Mouse (Mus musculus) kidney, embryonic 14.5 days (tissue): ENCODE results near the gene Tspyl1. TPM values are rescaled to one million over a fixed set of nuclear protein-coding genes. Genes with fewer than 3 reads are reported as not detected.

Source experiments
- ATAC-seq: fragments of 200-750 bp; cut with Nextera tagmentation; 2 replicates; pipeline ENCODE4 v1.8.0; 2017; ENCODE audit warnings: moderate number of reproducible peaks, mild to moderate bottlenecking, moderate TSS enrichment, moderate library complexity; ENCODE audit not compliant: low FRiP score, low TSS enrichment
- H3K27ac ChIP-seq: fragments of 300-500 bp; sonication (generic); 2 replicates; pipeline ENCODE4 v1.5.1; 2014; ENCODE audit warnings: low read depth, mild to moderate bottlenecking, low read length, moderate library complexity, mixed read lengths
- H3K27me3 ChIP-seq: fragments of 300-500 bp; sonication (generic); 2 replicates; pipeline ENCODE4 v1.6.1; 2014; ENCODE audit warnings: mild to moderate bottlenecking, low read length; ENCODE audit not compliant: control insufficient read depth, insufficient read depth
- H3K36me3 ChIP-seq: fragments of 300-500 bp; sonication (generic); 2 replicates; pipeline ENCODE4 v1.6.1; 2014; ENCODE audit warnings: low read length, mixed read lengths; ENCODE audit not compliant: control insufficient read depth, insufficient read depth
- H3K4me1 ChIP-seq: fragments of 300-500 bp; sonication (generic); 2 replicates; pipeline ENCODE4 v1.6.1; 2014; ENCODE audit warnings: low read length, mixed read lengths; ENCODE audit not compliant: control insufficient read depth, insufficient read depth
- H3K4me2 ChIP-seq: fragments of 300-500 bp; sonication (generic); replicated peaks from 2 replicates; pipeline ENCODE4 v1.6.1; 2014; ENCODE audit warnings: low read depth, mild to moderate bottlenecking, low read length
- H3K4me3 ChIP-seq: fragments of 300-500 bp; sonication (generic); 2 replicates; pipeline ENCODE4 v1.5.1; 2014; ENCODE audit warnings: mild to moderate bottlenecking, low read length
- H3K9ac ChIP-seq: fragments of 300-500 bp; sonication (generic); 2 replicates; pipeline ENCODE4 v1.6.1; 2014; ENCODE audit warnings: low read depth, mild to moderate bottlenecking, low read length, moderate library complexity
- H3K9me3 ChIP-seq: fragments of 300-500 bp; sonication (generic); 2 replicates; pipeline ENCODE4 v1.6.1; 2016; ENCODE audit warnings: low read length; ENCODE audit not compliant: control insufficient read depth
- WGBS: fragments of 180-500 bp; shearing (Covaris S2); extraction: QIAGEN DNeasy Blood & Tissue Kit; methylation state at CpG from one replicate; pipeline ENCODE4 v1.1.7; 2014; 5-methylcytosine and 5-hydroxymethylcytosine counted together
- polyA plus RNA-seq: library from polyadenylated mRNA; unstranded; fragments of >200 nt; fragmentation: Nextera tagmentation; extraction: Ambion mirVana; gene quantifications from 2 replicates; pipeline ENCODE4 v1.2.1, GENCODE M21; 2014

Tspyl1 gene
- polyA plus RNA-seq, 1 experiment from 2014 or later, result 42.8 TPM

GRCm38 (mm10) chr10:34296911-34297298 lies 14.9 kb downstream of the Tspyl1 start:
- H3K4me3 ChIP-seq, result peak overlapping the region; percentile 75
- H3K9ac ChIP-seq, result peak overlapping the region; percentile 64
- H3K36me3 ChIP-seq, result no peaks in the 10 kb centered on the region
- H3K27me3 ChIP-seq, result no peaks in the 10 kb centered on the region
- H3K4me1 ChIP-seq, result peaks cover 10% of the 10 kb centered on the region; the same call in 1 of the 2 replicates
- peak overlapping the region; percentile 96 for H3K4me2 ChIP-seq
- H3K9me3 ChIP-seq, result no peaks in the 10 kb centered on the region
- WGBS, result 4% methylated on average over 13 of the region's 13 CpGs
- ATAC-seq, result no peak
- H3K27ac ChIP-seq, result no peak overlapping the region; the same call in 1 of the 2 replicates

- Histone ChIP-seq H3K9ac (peak within 1 kb of the TSS; percentile 64), H3K27ac (peak within 1 kb of the TSS; percentile 47; the same call in 1 of the 2 replicates), H3K9me3 (no peaks in the 10 kb centered on the region), H3K4me3 (peak within 1 kb of the TSS; percentile 75), H3K36me3 (no peaks in the 10 kb centered on the region), H3K4me2 (peak within 1 kb of the TSS; percentile 96), H3K27me3 (no peaks in the 10 kb centered on the region), H3K4me1 (peaks cover 10% of the 10 kb centered on the region; the same call in 1 of the 2 replicates)
- under 1% methylated on average over 38 of the region's 38 CpGs for WGBS
- ATAC-seq, result peak; percentile 98
These were observed 15.4 kb downstream of the Tspyl1 start, which contains the start of gene Tspyl4 for GRCm38 (mm10) chr10:34297299-34297979. Tspyl4 (plus strand) TSS chr10:34297442.

DNA sequence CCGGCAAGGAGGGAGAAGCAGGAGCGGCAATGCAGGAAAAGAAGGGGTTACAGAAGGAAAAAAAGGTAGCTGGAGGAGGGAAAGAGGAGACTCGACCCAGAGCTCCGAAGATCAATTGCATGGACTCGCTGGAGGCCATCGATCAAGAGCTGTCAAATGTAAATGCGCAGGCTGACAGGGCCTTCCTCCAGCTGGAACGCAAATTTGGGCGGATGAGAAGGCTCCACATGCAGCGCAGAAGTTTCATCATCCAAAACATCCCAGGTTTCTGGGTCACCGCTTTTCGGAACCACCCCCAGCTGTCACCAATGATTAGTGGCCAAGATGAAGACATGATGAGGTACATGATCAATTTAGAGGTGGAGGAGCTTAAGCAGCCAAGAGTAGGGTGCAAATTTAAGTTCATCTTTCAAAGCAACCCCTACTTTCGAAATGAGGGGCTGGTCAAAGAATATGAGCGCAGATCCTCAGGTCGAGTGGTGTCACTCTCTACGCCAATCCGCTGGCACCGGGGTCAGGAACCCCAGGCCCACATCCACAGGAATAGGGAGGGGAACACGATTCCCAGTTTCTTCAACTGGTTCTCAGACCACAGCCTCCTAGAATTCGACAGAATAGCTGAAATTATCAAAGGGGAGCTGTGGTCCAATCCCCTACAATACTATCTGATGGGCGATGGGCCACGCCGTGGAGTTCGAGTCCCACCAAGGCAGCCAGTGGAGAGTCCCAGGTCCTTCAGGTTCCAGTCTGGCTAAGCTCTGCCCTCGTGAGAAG lies 16.2 kb downstream of the Tspyl1 start:
- 43% methylated on average over 25 of the region's 25 CpGs for WGBS
- H3K4me2 ChIP-seq, result peak overlapping the region; percentile 96
- H3K27me3 ChIP-seq, result no peaks in the 10 kb centered on the region
- no peak overlapping the region; the same call in 1 of the 2 replicates for H3K27ac ChIP-seq
- ATAC-seq, result no peak; the same call in 1 of the 2 replicates
- peaks cover 10% of the 10 kb centered on the region; the same call in 1 of the 2 replicates for H3K4me1 ChIP-seq
- no peaks in the 10 kb centered on the region for H3K9me3 ChIP-seq
- no peaks in the 10 kb centered on the region for H3K36me3 ChIP-seq
- peak overlapping the region; percentile 64 for H3K9ac ChIP-seq
- H3K4me3 ChIP-seq, result peak overlapping the region; percentile 75

DNA sequence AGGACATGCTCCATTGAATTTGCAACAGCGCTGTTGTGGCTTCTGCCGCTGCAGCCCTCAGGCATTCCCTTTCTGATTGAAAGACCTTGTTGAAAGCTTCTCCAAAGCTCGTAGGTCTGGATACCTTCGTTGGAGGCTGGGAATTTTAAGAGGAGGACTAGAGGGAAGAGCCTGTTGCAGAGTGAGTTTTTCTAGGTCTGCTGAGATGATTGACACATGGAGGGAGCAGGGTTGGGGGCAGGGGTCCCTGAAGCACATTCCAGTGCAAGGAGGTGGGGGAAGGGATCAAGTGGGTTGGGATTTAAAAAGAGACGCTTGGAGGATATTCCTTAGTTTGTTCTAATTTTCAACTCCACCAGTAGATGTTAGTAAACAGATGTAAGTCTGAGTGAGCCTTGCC lies 18.4 kb downstream of the Tspyl1 start:
- no peak overlapping the region for H3K4me3 ChIP-seq
- peaks cover 10% of the 10 kb centered on the region; the same call in 1 of the 2 replicates for H3K4me1 ChIP-seq
- ATAC-seq, result no peak
- peak overlapping the region; percentile 11; the same call in 1 of the 2 replicates for H3K4me2 ChIP-seq
- WGBS, result 28% methylated on average over 5 of the region's 5 CpGs
- H3K9me3 ChIP-seq, result no peaks in the 10 kb centered on the region
- no peaks in the 10 kb centered on the region for H3K27me3 ChIP-seq
- no peaks in the 10 kb centered on the region for H3K36me3 ChIP-seq
- H3K9ac ChIP-seq, result no peak overlapping the region
- H3K27ac ChIP-seq, result no peak overlapping the region

- H3K9ac ChIP-seq, result no peak overlapping the region
- no peaks in the 10 kb centered on the region for H3K4me1 ChIP-seq
- no peak overlapping the region for H3K27ac ChIP-seq
- no peak for ATAC-seq
- H3K4me3 ChIP-seq, result no peak overlapping the region
- H3K36me3 ChIP-seq, result no peaks in the 10 kb centered on the region
- no peaks in the 10 kb centered on the region for H3K9me3 ChIP-seq
- no peaks in the 10 kb centered on the region for H3K27me3 ChIP-seq
- no peak overlapping the region for H3K4me2 ChIP-seq
These were observed 25.1 kb downstream of the Tspyl1 start for GRCm38 (mm10) chr10:34307070-34307469.

GRCm38 (mm10) chr10:34309915-34310685 lies 28.1 kb downstream of the Tspyl1 start:
- H3K9ac ChIP-seq, result no peak overlapping the region
- no peaks in the 10 kb centered on the region for H3K9me3 ChIP-seq
- WGBS, result 90% methylated on average over 9 of the region's 9 CpGs
- no peaks in the 10 kb centered on the region for H3K4me1 ChIP-seq
- ATAC-seq, result no peak
- no peak overlapping the region for H3K4me2 ChIP-seq
- H3K27me3 ChIP-seq, result no peaks in the 10 kb centered on the region
- no peak overlapping the region for H3K27ac ChIP-seq
- H3K36me3 ChIP-seq, result no peaks in the 10 kb centered on the region
- H3K4me3 ChIP-seq, result no peak overlapping the region

- H3K4me1 ChIP-seq, result peaks cover 6% of the 10 kb centered on the region; the same call in 1 of the 2 replicates
- no peaks in the 10 kb centered on the region for H3K27me3 ChIP-seq
- H3K36me3 ChIP-seq, result no peaks in the 10 kb centered on the region
- WGBS, result 68% methylated on average over 3 of the region's 3 CpGs
- no peak overlapping the region for H3K9ac ChIP-seq
- H3K4me2 ChIP-seq, result no peak overlapping the region
- no peaks in the 10 kb centered on the region for H3K9me3 ChIP-seq
- H3K27ac ChIP-seq, result no peak overlapping the region
- ATAC-seq, result no peak
- H3K4me3 ChIP-seq, result no peak overlapping the region
These were observed 30.5 kb downstream of the Tspyl1 start for GRCm38 (mm10) chr10:34312536-34312935.

DNA sequence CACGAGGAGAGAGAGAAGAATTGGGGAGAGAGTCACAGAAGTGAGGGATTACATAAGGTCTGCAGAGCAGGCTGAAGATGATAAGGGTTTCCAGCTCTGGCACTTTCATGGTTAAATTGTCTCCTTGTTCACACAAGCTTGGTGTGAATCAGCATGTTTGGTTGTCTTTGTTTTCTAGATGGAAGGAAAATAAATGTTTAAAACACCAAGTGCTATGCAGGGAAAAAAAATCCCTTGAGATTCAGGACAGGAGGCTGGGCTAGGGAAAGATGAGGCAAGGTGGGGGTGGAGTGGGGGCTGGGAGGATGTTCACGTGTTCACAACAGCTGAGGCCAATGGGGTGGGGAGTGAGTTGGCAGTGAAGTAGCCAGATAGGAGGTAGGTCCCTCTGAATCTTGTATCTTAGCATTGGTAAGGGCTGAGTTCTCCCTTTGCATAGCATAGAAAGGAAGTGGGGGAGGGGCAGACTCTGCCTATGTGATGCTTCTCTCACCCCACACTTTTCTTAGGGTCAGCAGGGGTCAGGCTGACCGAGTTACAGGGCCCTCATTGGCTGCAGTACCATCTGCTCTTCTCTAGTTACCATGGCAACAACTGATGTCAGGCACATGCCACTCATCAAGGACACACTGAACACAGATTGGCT lies 34.7 kb downstream of the Tspyl1 start:
- Histone ChIP-seq H3K4me1 (peaks cover 6% of the 10 kb centered on the region; the same call in 1 of the 2 replicates), H3K9ac (no peak overlapping the region), H3K4me2 (no peak overlapping the region; the same call in 1 of the 2 replicates), H3K4me3 (no peak overlapping the region), H3K36me3 (no peaks in the 10 kb centered on the region), H3K27ac (no peak overlapping the region), H3K9me3 (no peaks in the 10 kb centered on the region), H3K27me3 (no peaks in the 10 kb centered on the region)
- peak; percentile 91; the same call in 1 of the 2 replicates for ATAC-seq
- 8% methylated on average over 3 of the region's 3 CpGs for WGBS
